Mouse (Mus musculus) adrenal gland, postnatal 36 days (tissue): ENCODE measurements at regions not wholly inside any gene's neighbourhood (a gene's known extent, or its start where the extent isn't known, plus 50 kb on each side); places are given as distances from the start of the nearest gene placed in this dataset.

ENCODE experiments used
- DNase-seq, 2 experiments: peaks; one replicate each; pipeline ENCODE4 v3.0.0; 2021; ENCODE audit warnings: mixed read lengths in 1 of 2

- DNase-seq: no peak
Observed at GRCm38 (mm10) chr9:117863944-117864343, 176.4 kb upstream of the Azi2 start.

- no peak for DNase-seq
Observed at GRCm38 (mm10) chr9:117863318-117863717, 177.0 kb upstream of the Azi2 start.

- DNase-seq: peak; percentile 62 to 68
Observed at GRCm38 (mm10) chr9:117859580-117860045, 180.7 kb upstream of the Azi2 start.

GRCm38 (mm10) chr9:117843531-117843930 lies 196.8 kb upstream of the Azi2 start:
- no peak for DNase-seq

- no peak for DNase-seq
Observed at GRCm38 (mm10) chr9:117836696-117837380, 203.5 kb upstream of the Azi2 start.

- DNase-seq: no peak
Observed at GRCm38 (mm10) chr9:117833586-117833985, 203.9 kb upstream of the Rbms3 start.

- DNase-seq: no peak
Observed at GRCm38 (mm10) chr9:117814661-117815060, 184.9 kb upstream of the Rbms3 start.

- DNase-seq: peak in 1 of 2 experiments; percentile 34
Observed at GRCm38 (mm10) chr9:117813216-117813615, 183.5 kb upstream of the Rbms3 start.

- no peak for DNase-seq
Observed at GRCm38 (mm10) chr9:117805812-117806211, 176.1 kb upstream of the Rbms3 start.

- DNase-seq: no peak
Observed at GRCm38 (mm10) chr9:117784186-117784591, 154.5 kb upstream of the Rbms3 start.

- no peak for DNase-seq
Observed at GRCm38 (mm10) chr9:117754651-117755050, 124.9 kb upstream of the Rbms3 start.

- DNase-seq: no peak
Observed at GRCm38 (mm10) chr9:117753466-117753865, 123.8 kb upstream of the Rbms3 start.

GRCm38 (mm10) chr9:117744906-117745305 lies 115.2 kb upstream of the Rbms3 start:
- no peak for DNase-seq

- DNase-seq: no peak
Observed at GRCm38 (mm10) chr9:117729366-117729765, 99.7 kb upstream of the Rbms3 start.

- no peak for DNase-seq
Observed at GRCm38 (mm10) chr9:117720161-117720598, 90.5 kb upstream of the Rbms3 start.

- DNase-seq: peak; percentile 52 to 63
Observed at GRCm38 (mm10) chr9:117717346-117717745, 87.6 kb upstream of the Rbms3 start.

- no peak for DNase-seq
Observed at GRCm38 (mm10) chr9:117716476-117716875, 86.8 kb upstream of the Rbms3 start.

- no peak for DNase-seq
Observed at GRCm38 (mm10) chr9:117714741-117715675, 85.3 kb upstream of the Rbms3 start.

- no peak for DNase-seq
Observed at GRCm38 (mm10) chr9:117713121-117713520, 83.4 kb upstream of the Rbms3 start.

- DNase-seq: no peak
Observed at GRCm38 (mm10) chr9:117711793-117712192, 82.1 kb upstream of the Rbms3 start.

- DNase-seq: no peak
Observed at GRCm38 (mm10) chr9:117710966-117711365, 81.3 kb upstream of the Rbms3 start.

- no peak for DNase-seq
Observed at GRCm38 (mm10) chr9:117709677-117710076, 80.0 kb upstream of the Rbms3 start.

GRCm38 (mm10) chr9:117693001-117693400 lies 63.3 kb upstream of the Rbms3 start:
- DNase-seq: no peak
